Mouse (Mus musculus) Muller cell, postnatal 12 days (primary cell): ENCODE measurements at regions not wholly inside any gene's neighbourhood (a gene's known extent, or its start where the extent isn't known, plus 50 kb on each side); places are given as distances from the start of the nearest gene placed in this dataset.

Experiments
- DNase-seq: peaks from one replicate; pipeline ENCODE4 v3.0.0-alpha.2; 2015; ENCODE audit errors: inconsistent ontology term

DNA sequence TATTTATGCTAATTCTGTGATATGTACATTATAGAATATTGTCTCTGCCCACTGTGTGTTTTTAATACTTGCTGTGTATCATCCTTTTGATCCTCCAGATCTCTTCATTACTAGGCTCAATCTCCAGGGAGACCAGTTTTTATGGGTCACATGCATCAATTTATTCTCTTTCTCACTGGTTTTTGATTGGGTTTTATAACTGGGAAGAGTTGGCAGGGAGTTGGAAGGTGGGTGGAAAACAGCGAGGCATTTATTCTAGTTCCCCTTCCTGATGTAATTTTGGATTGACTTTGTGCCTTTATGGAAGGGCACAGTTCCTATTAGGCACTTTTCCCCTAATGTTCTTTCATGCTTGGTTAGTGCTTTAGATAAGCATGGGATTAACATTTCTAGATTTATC, 241.4 kb upstream of the Cypt15 start:
- no peak for DNase-seq

DNA sequence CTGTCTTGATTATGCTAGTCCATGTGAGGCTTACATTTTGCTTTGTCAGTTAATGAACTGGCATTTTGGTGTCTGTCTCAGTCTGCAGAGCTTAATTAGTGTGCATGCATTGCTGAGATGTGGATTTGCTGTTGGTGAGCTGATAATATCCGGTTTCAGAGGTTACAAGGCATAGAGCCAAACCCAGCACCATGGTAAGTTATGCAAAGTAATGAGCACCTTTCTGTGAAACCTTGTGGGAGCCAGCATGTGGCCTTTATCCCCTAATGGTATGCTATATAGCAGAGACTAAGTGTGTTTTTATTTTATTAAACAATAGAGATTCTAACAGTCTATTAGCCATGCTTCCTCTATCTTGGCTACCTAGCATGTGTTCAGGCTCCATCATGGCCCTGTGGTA, 240.1 kb upstream of the Cypt15 start:
- peak; percentile 36 for DNase-seq

GRCm38 (mm10) chrX:39129331-39129730, 216.7 kb upstream of the Cypt15 start:
- no peak for DNase-seq
